Mouse (Mus musculus) CH12.LX (cell line): Measurements from ENCODE around the gene Stk39.

ENCODE experiments used
- CTCF ChIP-seq, 2 experiments: IDR thresholded peaks in 1 of 2; conservative IDR thresholded peaks in 1 of 2; 2 replicates each; pipeline ENCODE4 v1.5.1; 2011 to 2012; ENCODE audit warnings: low read depth in 2 of 2, low read length in 2 of 2, improper control_type of control experiment in 1 of 2, inconsistent platforms in 1 of 2, mild to moderate bottlenecking in 1 of 2, moderate library complexity in 1 of 2
- SMC3 ChIP-seq: IDR thresholded peaks from 2 replicates; pipeline ENCODE4 v1.6.1; 2011; ENCODE audit warnings: low read depth, low read length, improper control_type of control experiment

DNA sequence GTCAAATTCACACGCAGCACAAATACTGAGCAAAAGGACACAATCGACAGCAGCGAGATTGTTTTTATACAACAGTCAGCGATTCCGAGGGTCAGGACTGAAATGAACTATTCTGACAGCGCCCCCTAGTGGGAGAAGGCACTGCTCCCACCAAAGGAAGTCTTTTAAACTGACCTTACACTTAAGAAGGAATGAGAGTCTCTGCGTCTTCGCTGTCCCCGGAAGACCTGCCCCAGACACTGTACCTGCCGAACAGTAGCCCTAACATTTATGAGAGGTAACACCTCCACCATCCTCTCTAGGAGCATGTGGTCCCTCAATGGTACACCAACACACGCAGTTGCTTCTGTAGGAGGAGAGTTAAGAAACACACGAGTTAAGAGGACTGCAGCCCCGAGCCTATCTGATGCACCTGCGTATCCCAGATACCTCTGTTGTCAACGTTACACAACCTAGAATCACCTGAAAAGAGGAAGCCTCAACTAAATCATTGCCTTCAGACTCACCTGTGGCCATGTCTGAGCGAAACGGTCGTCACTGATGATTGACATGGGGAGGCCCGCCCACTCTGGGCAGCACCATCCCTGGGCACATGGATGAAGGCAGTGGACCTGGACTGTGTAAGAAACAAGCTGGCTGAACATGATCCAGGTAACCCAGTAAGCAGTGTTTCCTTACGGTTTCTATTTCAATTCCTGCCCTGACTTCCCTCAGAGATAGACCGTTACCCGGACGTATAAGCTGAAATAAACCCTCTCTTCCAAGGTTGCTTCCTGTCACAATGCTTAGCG is 122.3 kb downstream of the Stk39 start:
- TF ChIP-seq SMC3 (no peak), CTCF (conservative IDR thresholded peaks at IDR 0.05 in 1 of 2, IDR thresholded peaks at IDR 0.05 in 1 of 2; ENCODE audit: low read depth in 2 of 2, low read length in 2 of 2) (no peak)
